Comparison of ENCODE assay signal across 8 mouse cellular contexts in genomic region chr14:122876163-122876562, GRCm38 (mm10). TPM values are rescaled to one million over a fixed set of nuclear protein-coding genes. Genes with fewer than 3 reads are reported as not detected.
A peak's percentile ranks its signal among the peaks of the same experiment; 100 is the strongest.
DNase-seq lines count a peak whose midpoint lies in the region; ATAC-seq lines count a peak whose summit lies in the region.

No protein-coding gene starts in this region.

- peaks cover 33% of the 10 kb centered on the region for H3K4me1 ChIP-seq in hindbrain, embryonic 10.5 days (replicated peaks)

- H3K4me3 ChIP-seq in hindbrain, embryonic 10.5 days, result no peak overlapping the region

- H3K27ac ChIP-seq in hindbrain, embryonic 10.5 days, result peak overlapping the region; percentile 69; the same call in 1 of the 2 replicates

- peak; percentile 81 for DNase-seq in NIH3T3 (ENCODE audit: low read depth)
- DNase-seq in cerebellum, adult 8-10 months, result peak; percentile 87
- DNase-seq in hindbrain, embryonic 10.5 days (ENCODE audit: low spot score), result peak; percentile 79
- peak; percentile 71 for DNase-seq in layer of hippocampus, adult 9-10 months (ENCODE audit: low spot score)
- DNase-seq in lung, postnatal 10 days, result peak; percentile 79
- DNase-seq in retina, embryonic 14.5 days (ENCODE audit: low spot score), result peak; percentile 93
- peak; percentile 71 for DNase-seq in thymus, postnatal 25 days

- ATAC-seq in frontal cortex, adult (ENCODE audit: low TSS enrichment), result peak; percentile 96

- no peaks in the 10 kb centered on the region for H3K9me3 ChIP-seq in hindbrain, embryonic 10.5 days

- no peaks in the 10 kb centered on the region for H3K36me3 ChIP-seq in hindbrain, embryonic 10.5 days

- 2% methylated on average over 6 of the region's 6 CpGs for WGBS in hindbrain, embryonic 10.5 days

- H3K27me3 ChIP-seq in hindbrain, embryonic 10.5 days (ENCODE audit: insufficient read depth, poor library complexity, severe bottlenecking), result no peaks in the 10 kb centered on the region; the same call in 1 of the 2 replicates

RNA-seq across cellular contexts. Expression of gene Ggact, which starts 37.4 kb away (rescaled TPM):
- 4.3 and 5.8 TPM in 2 replicates for polyA plus RNA-seq in hindbrain, embryonic 10.5 days (2016; fragmentation: Nextera tagmentation; extraction: Ambion mirVana)
